Mouse (Mus musculus) adrenal gland, postnatal 10 days (tissue): ENCODE results near the gene Ighmbp2. TPM values are rescaled to one million over a fixed set of nuclear protein-coding genes. Genes with fewer than 3 reads are reported as not detected.

Experiments
- DNase-seq: peaks from one replicate; pipeline ENCODE4 v3.0.0; 2021; ENCODE audit warnings: mixed read lengths
- long read RNA-seq, 2 experiments: library from polyadenylated mRNA; stranded (forward); transcript quantifications; one replicate each; pipeline ENCODE4 v2.0.0; 2021
- total RNA-seq, 2 experiments: library from RNA; stranded (reverse); gene quantifications; 2 replicates each; pipeline ENCODE4 v1.2.3; 2021

Gene Ighmbp2
- 1 to 10 TPM; 5.8 to 8.4 TPM for total RNA-seq
- long read RNA-seq, experiment 1, partial matches to known transcripts = 2 of 3 reads
- long read RNA-seq, experiment 1, other reads (novel, unspliced or antisense) = 1 of 3 reads
- long read RNA-seq, experiment 2 = 0 reads

DNA sequence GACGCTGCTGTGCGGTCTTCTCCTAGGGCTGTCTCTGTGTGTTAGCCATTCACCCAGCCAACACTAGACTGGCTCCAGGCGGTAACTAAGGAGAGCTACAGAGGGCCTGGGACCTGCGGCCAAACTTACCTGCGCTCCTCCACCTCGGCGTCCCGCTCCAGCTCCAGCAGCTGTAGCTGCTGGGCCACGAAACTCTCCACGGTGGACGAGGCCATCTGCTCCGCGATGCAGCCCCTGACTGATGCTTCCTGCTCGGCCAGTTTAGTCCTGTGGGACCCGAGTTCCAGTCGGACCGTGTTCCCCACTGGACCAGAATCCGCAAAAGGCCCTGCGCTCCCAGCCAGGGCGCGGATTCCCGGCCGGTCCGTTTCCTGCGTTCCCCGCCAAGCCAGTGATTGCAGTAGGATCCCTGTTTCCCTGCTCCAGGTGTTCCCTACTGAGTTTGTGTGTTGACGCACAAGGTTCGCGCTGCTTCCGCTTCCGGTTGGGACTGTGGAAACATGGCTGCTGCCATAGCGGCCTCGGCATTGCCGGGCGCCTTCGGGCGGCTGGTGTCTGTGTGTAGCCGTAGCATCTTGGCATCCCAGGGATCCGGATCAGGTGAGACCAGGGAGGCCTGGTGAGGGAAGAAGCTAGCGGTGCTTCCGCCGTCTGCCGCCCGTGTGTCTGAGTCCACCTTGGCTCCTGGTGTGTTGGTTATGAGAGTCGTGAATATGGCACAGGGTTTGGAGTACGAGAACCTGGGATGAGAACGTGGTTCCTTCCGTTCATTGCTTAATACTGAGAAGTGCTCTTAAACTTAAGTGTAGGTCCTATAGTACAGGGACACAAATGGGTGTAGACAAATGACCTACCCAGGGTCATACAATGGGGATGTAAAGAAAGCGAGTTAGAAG is at the start of gene Ighmbp2, which contains the start of gene Mrpl21:
Gene Ighmbp2 (minus strand): TSS at position 446 of the 896 bp plus-strand sequence.
Gene Mrpl21 (plus strand): TSS at position 330 of the 896 bp plus-strand sequence.
- peak; percentile 94 for DNase-seq

DNA sequence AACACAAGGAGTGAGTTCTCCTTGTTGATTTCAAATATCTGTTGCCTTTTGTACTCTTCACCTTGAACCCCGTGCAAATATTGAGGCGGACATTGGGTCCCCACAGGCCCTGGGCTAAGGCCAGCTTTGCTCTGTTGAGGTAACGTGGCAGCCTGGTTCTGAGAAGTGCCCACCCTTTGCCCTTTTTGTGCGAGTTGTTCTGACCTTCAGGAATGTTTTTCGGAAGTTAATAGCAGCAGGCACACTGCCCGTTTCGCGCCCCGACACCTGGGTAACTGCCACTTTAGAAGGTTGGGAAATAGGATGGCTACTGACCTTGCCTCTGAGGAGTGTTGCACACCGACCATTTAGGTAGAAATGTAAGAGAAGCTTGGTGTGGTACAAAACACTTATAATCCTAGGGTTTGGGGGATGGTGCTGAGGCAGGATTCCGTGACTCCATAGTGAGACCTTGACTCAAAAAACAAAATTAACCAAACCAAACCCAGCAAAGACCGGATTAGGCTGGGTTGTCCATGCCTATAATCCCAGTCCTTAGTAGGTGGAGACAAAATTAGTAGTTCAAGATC is 43.7 kb upstream of the Ighmbp2 start:
- peak; percentile 55 for DNase-seq

DNA sequence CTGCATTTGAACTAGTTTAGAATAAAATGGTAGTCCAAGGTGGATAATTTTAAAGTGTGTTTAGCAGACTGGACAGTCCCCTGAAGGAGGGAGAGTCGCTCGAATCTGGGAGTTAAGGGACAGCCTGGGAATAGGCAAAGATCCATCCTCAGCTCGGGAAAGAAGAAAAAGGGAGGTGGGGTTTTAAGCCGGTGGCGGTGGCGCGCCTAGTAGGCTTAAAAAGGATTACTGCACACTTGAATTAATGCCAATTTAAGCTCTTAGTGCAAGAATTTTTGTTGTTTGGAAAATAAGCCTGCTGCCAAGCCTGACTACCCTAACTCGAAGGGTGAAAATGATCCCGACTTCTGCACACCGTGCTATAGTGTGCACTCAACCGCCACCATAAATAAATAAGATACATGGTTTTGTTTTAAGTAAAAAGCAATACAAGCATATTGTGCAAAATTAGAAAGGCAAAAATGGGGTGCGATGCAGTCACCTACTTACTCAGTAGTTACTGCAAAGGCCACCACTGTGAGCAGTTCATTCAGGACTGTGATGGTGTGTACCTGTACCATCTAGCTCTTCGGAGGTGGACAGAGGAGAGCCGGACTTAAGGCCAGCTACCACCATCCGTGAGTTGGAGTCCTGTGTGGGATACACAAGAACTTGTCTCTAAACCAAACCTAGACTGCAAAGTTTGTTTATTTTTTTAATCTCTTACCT is 43.1 kb upstream of the Ighmbp2 start:
- DNase-seq = no peak

DNA sequence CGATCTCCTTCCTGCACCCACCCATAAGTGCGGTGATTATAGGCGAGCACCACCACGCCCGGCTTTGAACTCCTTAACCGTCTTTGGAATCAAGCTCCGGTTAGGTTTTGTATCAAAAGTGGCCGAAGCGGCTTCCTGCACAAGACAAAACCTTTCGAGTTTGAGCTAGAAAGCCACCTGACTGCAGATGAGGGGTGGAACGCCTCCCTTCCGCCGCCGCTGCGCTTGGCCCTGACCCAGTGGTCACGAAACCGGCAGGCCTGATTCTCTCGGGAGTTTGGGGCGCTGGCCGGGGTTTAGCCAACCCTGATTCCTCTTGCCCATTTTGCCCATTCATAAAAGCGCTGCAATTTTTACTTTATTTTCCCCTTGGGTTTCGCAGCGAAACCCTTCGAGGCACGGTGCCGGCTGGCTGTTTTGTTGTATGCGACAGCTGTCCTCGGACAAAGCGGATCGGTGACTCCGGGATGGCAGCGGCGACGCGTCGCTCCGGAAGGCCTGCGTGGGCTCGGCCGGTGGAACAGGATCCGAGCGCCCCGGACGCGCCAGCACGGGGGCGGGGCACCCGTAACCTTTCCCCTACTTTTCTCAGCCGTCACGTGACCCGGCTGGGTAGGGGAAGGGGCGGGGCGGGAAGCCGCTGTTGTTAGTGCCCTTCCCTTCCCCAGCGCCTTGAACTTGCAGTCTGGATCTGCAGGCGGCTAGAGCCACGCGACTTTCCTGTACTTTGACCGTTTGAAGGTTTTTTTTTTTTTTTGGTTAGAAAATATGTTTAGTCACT is 42.3 kb upstream of the Ighmbp2 start:
- DNase-seq = peak; percentile 97

DNA sequence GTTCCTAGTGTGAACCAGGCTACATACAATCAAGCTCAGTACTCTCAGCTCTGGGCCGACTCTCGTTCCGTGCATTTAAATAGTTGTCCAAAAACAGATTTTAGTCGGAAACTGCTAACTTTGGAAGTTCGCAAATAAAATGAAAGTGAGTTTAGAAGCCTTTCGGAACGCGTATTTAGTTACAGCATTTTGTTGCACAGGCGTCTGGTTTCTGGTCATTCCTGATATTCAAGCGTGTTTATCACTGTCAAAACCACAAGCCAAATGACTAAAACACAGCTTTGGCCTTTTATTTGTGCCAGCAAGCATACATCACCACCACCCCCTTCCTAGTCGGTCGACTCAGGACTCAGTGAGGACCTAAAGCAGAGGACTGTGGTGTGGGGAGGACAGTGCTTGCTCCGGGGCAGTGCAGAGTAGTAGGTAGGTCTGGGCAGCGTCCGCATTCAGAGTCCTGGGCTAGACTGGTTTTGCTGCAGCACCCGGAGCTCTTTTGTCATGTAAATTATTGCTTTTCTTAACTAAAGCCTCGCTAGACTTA is 41.5 kb upstream of the Ighmbp2 start:
- peak; percentile 67 for DNase-seq

DNA sequence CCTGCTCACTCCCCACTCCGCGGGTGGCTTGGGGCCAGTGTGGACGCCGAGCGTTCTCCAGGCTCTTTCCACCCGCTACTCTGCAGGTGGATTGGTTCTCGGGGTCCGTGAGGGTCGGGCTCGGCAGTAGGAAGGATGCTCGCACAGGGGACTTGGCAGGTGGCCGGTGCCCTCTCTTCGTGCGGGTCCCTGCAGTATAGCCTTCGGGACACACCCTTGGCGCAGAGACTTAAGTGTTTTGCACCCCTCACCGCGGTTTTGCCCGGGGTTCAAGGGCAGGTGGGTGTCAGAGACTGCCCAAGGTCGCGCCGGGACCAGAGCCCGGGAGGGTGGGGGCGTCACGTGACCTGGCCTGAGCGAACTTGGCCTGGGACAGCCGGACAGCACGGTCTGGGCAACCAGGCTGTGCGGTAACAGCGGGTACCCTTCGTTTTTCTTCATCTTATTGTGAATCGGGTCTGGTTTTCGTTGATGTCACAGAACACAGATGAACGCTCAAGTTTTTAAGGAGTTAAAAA is 41.0 kb upstream of the Ighmbp2 start:
- DNase-seq = peak; percentile 92

DNA sequence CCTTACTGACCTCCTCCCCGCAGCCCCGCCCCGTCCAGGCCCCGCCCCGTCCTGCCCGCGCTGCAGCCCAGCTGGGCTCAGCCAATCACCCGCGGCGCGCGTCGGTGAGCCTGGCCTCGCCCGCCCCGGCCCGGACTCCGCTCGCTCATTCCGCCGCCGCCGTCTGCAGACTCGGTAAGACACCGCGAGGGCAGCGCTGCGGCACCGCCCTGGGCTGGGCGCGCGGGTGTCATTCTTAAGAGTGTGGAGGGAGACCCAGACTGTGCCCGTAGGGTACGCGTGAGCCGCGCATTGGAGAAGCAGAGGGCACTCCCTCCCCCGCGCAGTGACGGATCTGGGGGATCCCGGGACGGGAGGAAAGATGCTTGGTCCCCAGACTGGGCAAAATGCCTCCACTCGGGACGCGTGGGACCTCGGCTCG is 40.4 kb upstream of the Ighmbp2 start:
- DNase-seq = peak; percentile 97

DNA sequence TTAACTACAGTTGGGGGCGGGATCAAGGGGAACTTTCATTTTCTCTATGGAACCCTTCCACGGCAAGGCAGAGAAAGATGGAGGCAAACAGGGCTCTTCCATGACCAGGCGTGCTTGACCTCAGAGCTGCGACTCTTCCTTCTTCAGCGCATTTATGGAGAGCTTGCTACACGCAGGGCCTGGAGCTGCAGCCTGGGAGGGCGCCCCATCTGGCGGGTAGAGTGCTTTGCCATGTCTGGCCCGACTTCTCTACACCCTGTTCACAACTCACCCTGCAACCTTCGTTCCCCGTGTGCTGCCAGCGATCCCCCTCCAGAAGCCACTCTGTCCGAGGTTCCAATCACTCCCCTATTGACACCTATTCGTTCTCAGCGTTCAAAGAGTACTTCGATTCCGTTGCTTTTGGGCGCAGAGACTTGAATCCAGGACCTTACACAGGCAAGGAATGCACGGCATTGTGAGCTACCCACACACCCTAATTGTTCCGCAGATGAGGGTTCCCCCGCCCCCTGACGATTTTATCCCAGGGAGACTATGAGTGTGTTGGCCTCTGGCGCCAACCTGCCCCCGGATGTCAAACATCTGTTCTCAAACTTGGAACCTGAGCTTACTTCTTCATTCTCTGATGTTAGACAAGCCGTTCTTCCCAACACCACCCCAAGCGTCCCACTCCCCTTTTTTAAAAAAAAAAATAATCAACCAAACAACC is 39.6 kb upstream of the Ighmbp2 start, which contains the start of gene Cpt1a:
Gene Cpt1a (plus strand): TSS at position 74 of the 709 bp plus-strand sequence.
- peak; percentile 73 for DNase-seq

DNA sequence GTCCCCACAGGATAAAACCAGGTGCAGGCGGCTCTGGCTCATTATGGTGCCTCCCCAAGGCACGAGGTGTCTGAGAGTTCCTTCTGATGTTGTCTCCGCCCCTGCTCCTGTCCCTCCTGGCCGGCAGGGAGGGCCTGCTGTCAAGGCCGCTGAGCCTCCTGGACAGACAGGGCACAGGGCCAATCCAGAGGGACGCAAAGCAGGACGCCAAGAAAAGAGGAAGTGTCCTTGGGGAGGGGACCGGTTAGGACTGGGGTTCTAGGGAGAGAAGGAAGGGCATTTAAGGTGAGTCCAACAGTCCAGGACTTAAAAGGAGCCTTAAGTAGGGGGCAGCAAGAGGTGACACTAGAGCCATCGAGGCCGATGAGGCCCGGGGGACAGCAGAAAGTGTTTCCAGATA is 38.8 kb upstream of the Ighmbp2 start:
- peak; percentile 90 for DNase-seq

DNA sequence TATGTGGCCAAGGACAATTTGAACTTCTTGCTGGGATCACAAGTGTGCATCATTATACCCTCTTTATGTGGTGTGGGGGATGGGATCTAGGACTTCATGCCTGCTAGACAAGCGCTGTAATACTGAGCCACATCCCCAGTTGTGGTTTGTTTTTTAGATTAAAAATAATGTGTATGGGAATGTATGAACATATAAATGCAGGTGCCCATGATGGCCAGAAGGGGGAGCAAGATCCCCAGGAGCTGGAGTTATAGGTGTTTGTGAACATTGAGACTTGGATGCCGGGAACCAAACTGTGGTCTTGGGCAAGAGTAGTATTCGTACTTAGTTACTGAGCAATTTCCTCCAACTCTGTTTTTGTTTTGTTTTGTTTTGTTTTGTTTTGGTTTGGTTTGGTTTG is 38.0 kb upstream of the Ighmbp2 start:
- DNase-seq = no peak

DNA sequence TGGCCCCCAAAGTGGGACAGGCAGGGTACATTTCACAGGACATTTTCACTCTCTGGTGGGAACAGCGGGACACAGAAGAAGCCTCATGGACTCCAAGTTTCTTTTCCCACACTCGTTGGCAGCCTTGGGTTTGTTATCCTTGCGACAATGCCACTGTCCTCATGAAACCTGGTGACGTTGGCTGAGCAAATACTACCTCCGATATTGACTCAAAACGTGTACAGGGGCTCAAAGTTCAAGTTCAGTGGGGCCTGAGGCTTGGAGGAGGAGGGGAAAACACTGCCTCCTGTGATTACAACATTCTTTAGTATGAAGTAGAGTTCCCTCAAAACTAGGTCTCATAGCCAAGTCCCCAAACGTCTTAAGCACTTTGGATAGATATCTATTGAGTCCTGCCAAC is 37.3 kb upstream of the Ighmbp2 start:
- peak; percentile 40 for DNase-seq

DNA sequence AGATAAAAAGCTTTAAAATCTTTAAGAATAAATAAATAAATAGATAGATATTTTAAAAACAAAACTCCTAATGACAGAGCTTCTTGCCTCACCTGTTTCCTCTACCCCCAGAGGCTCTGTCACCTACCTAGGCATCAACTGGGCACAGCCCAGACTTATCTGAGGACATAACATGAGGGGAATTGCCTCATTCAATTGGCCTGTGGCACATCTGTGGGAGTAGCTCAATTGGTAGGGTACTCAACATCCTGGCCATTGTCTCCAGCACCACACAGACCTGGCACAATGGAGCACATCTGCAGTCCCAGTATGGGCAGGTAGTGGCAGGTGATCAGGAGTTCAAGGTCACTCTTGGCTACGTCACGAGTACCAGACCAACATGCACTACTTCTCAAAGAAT is 36.5 kb upstream of the Ighmbp2 start:
- no peak for DNase-seq

DNA sequence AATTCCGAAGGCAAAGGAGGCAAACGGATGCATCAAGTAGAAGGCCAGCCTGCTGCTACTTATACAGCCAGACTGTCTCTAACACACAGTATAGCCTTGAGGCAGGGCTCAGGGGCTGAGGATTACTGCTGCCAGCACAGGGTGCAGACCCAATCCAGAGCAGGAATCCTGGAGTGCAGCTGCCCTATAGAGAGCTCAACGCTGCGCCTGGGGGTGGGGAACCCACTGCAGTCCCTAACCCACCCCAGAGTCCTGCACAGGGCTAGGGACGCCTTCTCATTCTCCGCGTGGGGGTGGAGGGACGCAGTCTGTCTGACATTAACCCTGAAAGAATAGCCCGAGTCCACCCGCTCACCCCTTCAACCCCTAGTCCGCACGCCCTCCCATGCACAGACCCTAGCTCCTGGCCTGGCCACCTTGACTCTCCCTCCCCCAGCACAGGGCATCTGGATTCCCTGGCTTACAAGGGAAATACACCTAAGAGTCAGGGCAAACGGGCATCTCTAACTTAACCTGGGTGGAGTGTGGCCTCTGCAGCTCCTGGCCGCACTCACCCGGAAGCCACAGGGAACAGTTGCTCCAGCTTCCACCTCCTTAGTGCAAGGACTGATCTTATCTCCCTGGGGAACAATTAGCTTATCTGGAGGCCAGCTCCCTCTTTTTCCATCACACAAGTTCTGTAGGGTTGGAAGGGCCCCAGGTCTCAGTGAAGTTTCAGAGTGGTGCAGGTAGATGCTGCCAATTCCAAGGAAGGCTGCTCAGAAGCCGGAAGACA is 24.5 kb upstream of the Ighmbp2 start:
- no peak for DNase-seq

DNA sequence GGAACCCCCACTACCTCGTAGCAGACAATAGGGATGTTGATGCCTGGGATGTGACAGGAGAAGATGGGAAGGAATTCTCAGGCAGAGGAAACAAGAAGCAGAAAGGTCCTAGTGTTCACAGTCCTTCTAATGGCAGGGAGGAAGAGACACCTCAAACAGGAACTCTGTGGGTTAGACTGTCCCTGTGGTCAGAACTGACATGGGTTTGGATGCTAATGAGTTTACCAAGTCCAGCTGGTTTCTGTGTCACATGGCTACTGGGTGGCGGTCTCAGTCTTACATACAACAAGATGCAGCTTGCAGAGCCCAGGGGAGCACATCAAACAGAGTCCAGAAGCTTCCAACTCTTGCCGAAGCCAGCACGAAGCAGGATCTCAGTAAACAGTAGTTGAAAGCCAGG is 21.2 kb upstream of the Ighmbp2 start:
- no peak for DNase-seq

DNA sequence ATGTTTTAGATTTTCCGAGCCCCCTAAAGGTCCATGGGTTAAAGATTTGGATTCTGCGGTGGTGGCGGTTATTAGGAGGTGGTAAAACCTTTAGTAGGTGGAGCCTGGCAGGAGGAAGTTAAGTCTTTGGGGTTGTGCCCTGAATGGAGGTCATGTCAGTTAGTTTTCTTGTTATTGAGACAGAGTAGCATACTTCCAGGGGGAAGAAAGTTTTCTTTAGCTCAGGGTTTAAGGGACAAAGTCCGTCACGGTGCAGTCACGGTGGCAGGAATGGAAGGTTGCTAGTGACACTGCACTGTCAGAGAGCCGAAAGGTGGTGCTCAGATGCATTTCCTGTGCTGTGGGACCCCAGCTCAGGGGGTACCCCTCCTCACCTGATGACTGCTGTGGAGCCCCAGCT is 15.0 kb upstream of the Ighmbp2 start:
- no peak for DNase-seq

DNA sequence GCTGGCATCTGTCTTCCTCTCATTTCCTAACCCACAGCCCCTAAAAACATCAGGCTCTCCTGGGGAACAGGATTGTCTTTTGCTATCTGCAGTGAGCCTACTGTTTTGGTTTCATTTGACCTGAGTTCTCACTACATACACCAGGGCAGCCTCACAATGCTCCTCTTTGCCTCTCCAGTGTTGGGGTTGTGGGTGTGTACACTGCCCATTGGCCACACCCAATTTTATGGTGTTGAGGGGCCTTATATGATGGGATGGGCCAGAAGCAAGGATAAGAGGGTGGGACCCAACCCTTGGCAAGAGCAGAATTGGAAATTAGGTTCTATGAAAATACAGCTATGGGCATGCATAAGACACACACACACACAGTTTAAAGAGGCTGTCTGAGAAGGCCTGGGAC is 14.2 kb upstream of the Ighmbp2 start:
- no peak for DNase-seq

DNA sequence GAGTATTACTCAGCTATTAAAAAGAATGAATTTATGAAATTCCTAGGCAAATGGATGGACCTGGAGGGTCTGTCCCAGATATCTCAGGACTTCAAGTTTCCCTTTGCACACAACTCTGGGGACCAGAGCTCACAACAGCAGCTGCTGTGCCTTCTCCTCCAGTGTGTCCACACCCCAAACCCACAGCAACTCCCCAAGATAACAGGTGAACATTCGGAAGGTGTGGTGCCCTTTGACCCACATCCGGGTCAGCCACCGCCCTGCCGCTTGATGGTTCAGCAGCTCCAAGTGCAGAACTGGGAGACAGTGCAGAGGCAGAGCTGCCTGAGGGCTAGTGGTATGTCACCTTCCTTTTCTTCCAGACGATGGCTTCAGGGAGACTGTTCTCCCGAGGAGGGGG is 12.4 kb upstream of the Ighmbp2 start:
- no peak for DNase-seq

DNA sequence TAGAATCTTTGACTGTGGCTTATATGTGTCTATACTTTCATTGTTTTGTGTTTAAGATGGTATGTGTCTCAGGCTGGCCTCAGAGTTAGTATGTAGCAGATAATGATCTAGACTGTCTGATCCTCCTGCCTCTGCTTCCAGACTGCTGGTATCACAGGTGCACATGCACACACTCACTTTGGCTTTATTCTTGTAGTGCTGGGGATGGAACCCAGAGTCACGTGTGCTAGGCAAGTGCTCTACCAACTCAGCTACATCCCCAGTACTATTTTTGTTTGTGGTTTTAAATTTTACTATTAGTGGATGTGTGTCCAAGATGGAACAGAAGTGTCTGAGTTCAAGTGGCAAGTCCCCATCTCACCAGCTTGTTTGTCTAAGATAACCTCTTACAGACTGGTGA is 10.2 kb upstream of the Ighmbp2 start:
- DNase-seq = no peak

DNA sequence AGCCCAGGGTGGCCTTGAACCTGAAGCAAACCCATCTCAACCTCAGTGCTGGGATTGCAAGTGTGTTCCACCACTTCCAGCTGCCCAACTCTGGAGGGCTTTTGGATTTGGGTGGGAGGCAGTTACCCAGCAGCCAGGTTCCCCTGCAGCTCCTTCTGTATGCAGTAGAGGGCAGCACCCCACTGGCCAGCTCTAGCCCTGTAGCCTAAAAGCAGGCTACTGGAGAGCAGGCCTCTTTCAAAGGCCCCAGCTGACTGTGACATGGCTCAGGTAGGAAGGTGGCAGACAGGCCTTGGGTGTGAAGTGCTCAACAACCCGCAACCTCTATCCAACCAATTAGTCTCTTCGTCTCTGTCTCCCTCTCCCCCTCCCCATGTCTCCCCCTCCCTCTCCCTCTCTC is 9.2 kb upstream of the Ighmbp2 start:
- DNase-seq = peak; percentile 81

DNA sequence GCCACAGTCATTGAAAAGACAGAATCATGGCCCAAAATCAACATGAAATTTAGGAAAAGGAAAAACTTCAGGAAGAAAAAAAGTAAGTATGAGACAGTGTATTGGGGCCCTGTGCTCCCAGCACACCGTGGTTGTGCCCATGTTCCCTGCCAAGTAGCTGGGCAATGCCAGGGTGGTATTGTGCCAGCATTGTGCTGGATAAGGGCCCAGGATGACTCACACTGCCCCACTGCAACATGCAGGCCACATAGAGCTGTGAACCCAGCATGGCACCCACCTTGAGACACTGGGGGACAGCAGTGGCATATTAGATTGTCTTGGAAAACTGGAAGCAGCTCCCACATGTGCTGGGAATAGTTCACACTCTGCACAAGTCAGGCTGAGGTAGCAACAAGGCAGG is 6.2 kb upstream of the Ighmbp2 start:
- DNase-seq = peak; percentile 38
